Mouse (Mus musculus) MEL (cell line): ENCODE data around the gene Tars. TPM values are rescaled to one million over a fixed set of nuclear protein-coding genes. Genes with fewer than 3 reads are reported as not detected.

Source experiments
- DNase-seq: peaks from one replicate; pipeline ENCODE4 v3.0.0; 2011; ENCODE audit warnings: low read depth, low spot score
- H3K27ac ChIP-seq: 2 replicates; pipeline ENCODE4 v1.5.1; 2012; ENCODE audit warnings: low read depth, mild to moderate bottlenecking, control low read depth, low read length, moderate library complexity; ENCODE audit not compliant: control insufficient read depth
- H3K27me3 ChIP-seq, 2 experiments: fragments of 150-350 bp in 1 of 2; sonication (generic) in 1 of 2; 2 replicates each; pipeline ENCODE4 v1.6.1; 2012; ENCODE audit warnings: low read length in 2 of 2, mild to moderate bottlenecking in 2 of 2, improper control_type of control experiment in 1 of 2, moderate library complexity in 1 of 2; ENCODE audit not compliant: insufficient read depth in 2 of 2, control insufficient read depth in 1 of 2
- H3K36me3 ChIP-seq, 2 experiments: 2 replicates each; pipeline ENCODE4 v1.6.1; 2012 to 2014; ENCODE audit warnings: low read length in 2 of 2, improper control_type of control experiment in 1 of 2, inconsistent platforms in 1 of 2, mild to moderate bottlenecking in 1 of 2; ENCODE audit not compliant: insufficient read depth in 2 of 2, control insufficient read depth in 1 of 2
- H3K4me1 ChIP-seq, 2 experiments: fragments of 150-350 bp in 1 of 2; sonication (generic) in 1 of 2; 2 replicates each; pipeline ENCODE4 v1.6.1; 2012; ENCODE audit warnings: low read length in 2 of 2, improper control_type of control experiment in 1 of 2, mild to moderate bottlenecking in 1 of 2; ENCODE audit not compliant: insufficient read depth in 2 of 2, control insufficient read depth in 1 of 2
- H3K4me3 ChIP-seq, 2 experiments: fragments of 150-350 bp in 1 of 2; sonication (generic) in 1 of 2; 2 replicates each; pipeline ENCODE4 v1.5.1; 2012; ENCODE audit warnings: low read depth in 2 of 2, low read length in 2 of 2, mild to moderate bottlenecking in 2 of 2, moderate library complexity in 2 of 2, control low read depth in 1 of 2, improper control_type of control experiment in 1 of 2; ENCODE audit not compliant: control insufficient read depth in 1 of 2, insufficient read depth in 1 of 2
- H3K79me2 ChIP-seq: 2 replicates; pipeline ENCODE4 v1.6.1; 2012; ENCODE audit warnings: mild to moderate bottlenecking, low read length, moderate library complexity; ENCODE audit not compliant: control insufficient read depth, poor library complexity, insufficient read depth
- H3K9ac ChIP-seq: 2 replicates; pipeline ENCODE4 v1.6.1; 2012; ENCODE audit warnings: low read depth, mild to moderate bottlenecking, control low read depth, low read length, moderate library complexity; ENCODE audit not compliant: control insufficient read depth, poor library complexity, severe bottlenecking
- H3K9me3 ChIP-seq: fragments of 150-350 bp; sonication (generic); replicated peaks from 2 replicates; pipeline ENCODE4 v1.6.1; 2012; ENCODE audit warnings: mild to moderate bottlenecking, low read length, improper control_type of control experiment, moderate library complexity; ENCODE audit not compliant: insufficient read depth
- CTCF ChIP-seq, 3 experiments: IDR thresholded peaks in 2 of 3; conservative IDR thresholded peaks in 1 of 3; 2 replicates each; pipeline ENCODE4 v1.5.1; 2011 to 2012; ENCODE audit warnings: low read length in 3 of 3, low read depth in 2 of 3, mild to moderate bottlenecking in 2 of 3, improper control_type of control experiment in 1 of 3, inconsistent platforms in 1 of 3, mixed read lengths in 1 of 3, moderate library complexity in 1 of 3; ENCODE audit not compliant: control insufficient read depth in 1 of 3, insufficient read depth in 1 of 3, poor library complexity in 1 of 3, severe bottlenecking in 1 of 3
- E2F4 ChIP-seq: IDR thresholded peaks from 2 replicates; pipeline ENCODE4 v1.6.1; 2011; ENCODE audit warnings: low read depth, low read length, improper control_type of control experiment, borderline replicate concordance
- ELF1 ChIP-seq: IDR thresholded peaks from 2 replicates; pipeline ENCODE4 v1.6.1; 2014; ENCODE audit warnings: low read depth, mild to moderate bottlenecking, inconsistent platforms, low read length, improper control_type of control experiment, moderate library complexity
- EP300 ChIP-seq, 2 experiments: IDR thresholded peaks; 2 replicates each; pipeline ENCODE4 v1.6.1; 2011; ENCODE audit warnings: improper control_type of control experiment in 2 of 2, low read length in 2 of 2, low read depth in 1 of 2, mild to moderate bottlenecking in 1 of 2
- ETS1 ChIP-seq: IDR thresholded peaks from 2 replicates; pipeline ENCODE4 v1.6.1; 2012; ENCODE audit warnings: low read depth, mild to moderate bottlenecking, inconsistent platforms, low read length, improper control_type of control experiment, moderate library complexity
- GATA1 ChIP-seq: IDR thresholded peaks from 2 replicates; pipeline ENCODE4 v1.6.1; 2011; ENCODE audit warnings: low read depth, low read length, improper control_type of control experiment
- JUND ChIP-seq: IDR thresholded peaks from 2 replicates; pipeline ENCODE4 v1.6.1; 2011; ENCODE audit warnings: low read depth, mild to moderate bottlenecking, improper control_type of control experiment, low read length
- KAT2A ChIP-seq: conservative IDR thresholded peaks from 2 replicates; pipeline ENCODE4 v1.6.1; 2012; ENCODE audit warnings: low read depth, low read length, improper control_type of control experiment, inconsistent platforms
- MAX ChIP-seq: IDR thresholded peaks from 2 replicates; pipeline ENCODE4 v1.6.1; 2011; ENCODE audit warnings: low read length, improper control_type of control experiment
- MAZ ChIP-seq: IDR thresholded peaks from 2 replicates; pipeline ENCODE4 v1.6.1; 2012; ENCODE audit warnings: low read depth, mild to moderate bottlenecking, inconsistent platforms, low read length, improper control_type of control experiment
- MEF2A ChIP-seq: IDR thresholded peaks from 2 replicates; pipeline ENCODE4 v1.6.1; 2014; ENCODE audit warnings: low read depth, mild to moderate bottlenecking, inconsistent platforms, low read length, improper control_type of control experiment; ENCODE audit not compliant: poor library complexity, insufficient replicate concordance, severe bottlenecking; ENCODE audit errors: extremely low read depth
- MYC ChIP-seq: IDR thresholded peaks from 2 replicates; pipeline ENCODE4 v1.6.1; 2011; ENCODE audit warnings: low read depth, mild to moderate bottlenecking, low read length, improper control_type of control experiment, moderate library complexity
- POLR2A ChIP-seq, 2 experiments: IDR thresholded peaks; 2 replicates each; pipeline ENCODE4 v1.6.1; 2011 to 2012; ENCODE audit warnings: low read length in 2 of 2, mild to moderate bottlenecking in 2 of 2, control low read depth in 1 of 2, improper control_type of control experiment in 1 of 2, low read depth in 1 of 2, moderate library complexity in 1 of 2; ENCODE audit not compliant: control insufficient read depth in 1 of 2, insufficient read depth in 1 of 2, poor library complexity in 1 of 2
- POLR2AphosphoS2 ChIP-seq: IDR thresholded peaks from 2 replicates; pipeline ENCODE4 v1.6.1; 2011; ENCODE audit warnings: low read length, improper control_type of control experiment
- POLR2AphosphoS5 ChIP-seq: IDR thresholded peaks from 2 replicates; pipeline ENCODE4 v1.6.1; 2012; ENCODE audit warnings: low read depth, borderline replicate concordance, mild to moderate bottlenecking, inconsistent platforms, low read length, moderate library complexity, mixed read lengths
- RAD21 ChIP-seq: IDR thresholded peaks from 2 replicates; pipeline ENCODE4 v1.6.1; 2011; ENCODE audit warnings: mild to moderate bottlenecking, low read depth, low read length, improper control_type of control experiment
- RCOR1 ChIP-seq: IDR thresholded peaks from 2 replicates; pipeline ENCODE4 v1.6.1; 2012; ENCODE audit warnings: low read depth, mild to moderate bottlenecking, inconsistent platforms, low read length, improper control_type of control experiment
- SMC3 ChIP-seq: IDR thresholded peaks from 2 replicates; pipeline ENCODE4 v1.6.1; 2011; ENCODE audit warnings: low read depth, low read length, improper control_type of control experiment
- ZC3H11A ChIP-seq: IDR thresholded peaks from 2 replicates; pipeline ENCODE4 v1.6.1; 2012; ENCODE audit warnings: low read depth, mild to moderate bottlenecking, inconsistent platforms, low read length, improper control_type of control experiment
- ZKSCAN1 ChIP-seq: IDR thresholded peaks from 2 replicates; pipeline ENCODE4 v1.6.1; 2012; ENCODE audit warnings: low read depth, mild to moderate bottlenecking, inconsistent platforms, low read length, improper control_type of control experiment, moderate library complexity
- ZMIZ1 ChIP-seq: IDR thresholded peaks from 2 replicates; pipeline ENCODE4 v1.6.1; 2012; ENCODE audit warnings: low read depth, mild to moderate bottlenecking, inconsistent platforms, low read length, improper control_type of control experiment, moderate library complexity
- polyA plus RNA-seq, 2 experiments: library from polyadenylated mRNA; stranded (reverse) in 1 of 2; unstranded in 1 of 2; fragments of >175 nt in 1 of 2; fragments of >200 nt in 1 of 2; gene quantifications; 2 replicates each; pipeline versions ENCODE4 v1.2.1 to v1.2.4; 2012; ENCODE audit warnings: low replicate concordance in 2 of 2, low read depth in 1 of 2; ENCODE audit not compliant: insufficient read length in 2 of 2, insufficient read depth in 1 of 2, missing spikeins in 1 of 2
- total RNA-seq: library from RNA; depleted of rRNA; stranded (reverse); fragments of 300-350 nt; gene quantifications from 2 replicates; pipeline ENCODE4 v1.2.3, GENCODE M21; 2012

The Tars gene
- total and polyA plus RNA-seq, 3 experiments = 89.0 to 1,064 (median 174) TPM

DNA sequence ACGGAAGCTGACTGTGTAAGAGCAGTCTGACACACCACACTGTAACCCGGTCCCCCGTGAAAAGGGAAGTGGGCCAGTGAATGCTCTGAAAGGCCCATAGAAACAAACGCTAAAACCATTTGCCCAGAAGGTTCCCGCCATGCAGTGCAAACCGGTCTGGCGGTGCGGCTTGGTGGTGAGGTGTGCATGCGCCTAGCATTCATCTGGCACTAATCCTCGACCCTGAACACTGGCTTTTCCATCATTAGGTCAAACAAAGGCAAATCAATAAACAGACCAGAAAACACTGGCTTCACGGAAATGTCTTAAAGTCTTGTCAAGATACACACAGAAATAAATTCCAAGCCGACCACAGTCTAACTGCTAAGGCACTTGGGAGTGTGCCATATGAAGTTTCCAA is 16.9 kb downstream of the Tars start:
- Histone ChIP-seq H3K9ac (no peak overlapping the region), H3K36me3 (peaks cover 0 to 37% of the 10 kb centered on the region in 2 experiments; a peak in 2 of 4 replicates), H3K27me3 (no peaks in the 10 kb centered on the region), H3K79me2 (no peaks in the 10 kb centered on the region), H3K4me3 (no peak overlapping the region), H3K27ac (no peak overlapping the region), H3K9me3 (no peaks in the 10 kb centered on the region), H3K4me1 (no peaks in the 10 kb centered on the region)
- DNase-seq = no peak
- peak; percentile 77; the same call in 1 of the 2 replicates for TF ChIP-seq POLR2AphosphoS2
- TF ChIP-seq MAZ = no peak

DNA sequence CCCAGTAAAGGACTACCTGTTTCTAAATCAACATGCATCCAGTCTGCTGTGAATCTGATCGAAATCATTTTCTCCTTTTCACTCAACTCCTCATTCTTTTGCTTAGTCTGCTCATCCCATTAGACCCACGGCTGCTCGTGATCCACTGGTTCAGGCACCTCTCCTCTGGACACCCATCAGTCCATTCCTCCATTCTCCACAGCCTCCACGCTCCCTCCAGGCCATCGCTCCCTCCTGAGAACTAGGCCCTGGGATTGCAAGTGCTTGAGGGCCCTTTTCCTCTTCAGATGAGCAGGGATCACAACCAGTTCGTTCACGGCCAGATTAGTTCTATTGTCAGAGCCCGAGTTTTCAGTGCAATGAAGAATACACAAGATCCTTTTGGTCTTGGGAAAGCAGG is 18.8 kb downstream of the Tars start:
- no peak for TF ChIP-seq ZKSCAN1
- TF ChIP-seq MAX = no peak
- no peak for TF ChIP-seq RCOR1
- no peak for TF ChIP-seq POLR2A (IDR thresholded peaks at IDR 0.05; ENCODE audit: control insufficient read depth in 1 of 2, insufficient read depth in 1 of 2, low read depth in 1 of 2, low read length in 2 of 2, poor library complexity in 1 of 2)
- no peak for TF ChIP-seq POLR2AphosphoS5
- TF ChIP-seq E2F4 = no peak
- TF ChIP-seq ZC3H11A = no peak
- no peak for TF ChIP-seq MEF2A
- TF ChIP-seq ETS1 = no peak
- no peak for TF ChIP-seq MYC
- no peak for TF ChIP-seq JUND
- no peak for TF ChIP-seq ZMIZ1
- no peak for TF ChIP-seq ELF1
- TF ChIP-seq RAD21 = no peak
- no peak for TF ChIP-seq GATA1
- TF ChIP-seq, all 39 proteins: peak for 0
- no peak overlapping the region for H3K4me3 ChIP-seq
- no peaks in the 10 kb centered on the region for H3K9me3 ChIP-seq
- no peaks in the 10 kb centered on the region for H3K79me2 ChIP-seq
- H3K36me3 ChIP-seq = peaks cover 0 to 17% of the 10 kb centered on the region in 2 experiments; a peak in 2 of 4 replicates
- H3K27ac ChIP-seq = no peak overlapping the region
- H3K27me3 ChIP-seq = no peaks in the 10 kb centered on the region
- H3K4me1 ChIP-seq = no peaks in the 10 kb centered on the region
- H3K9ac ChIP-seq = no peak overlapping the region
- DNase-seq = no peak

DNA sequence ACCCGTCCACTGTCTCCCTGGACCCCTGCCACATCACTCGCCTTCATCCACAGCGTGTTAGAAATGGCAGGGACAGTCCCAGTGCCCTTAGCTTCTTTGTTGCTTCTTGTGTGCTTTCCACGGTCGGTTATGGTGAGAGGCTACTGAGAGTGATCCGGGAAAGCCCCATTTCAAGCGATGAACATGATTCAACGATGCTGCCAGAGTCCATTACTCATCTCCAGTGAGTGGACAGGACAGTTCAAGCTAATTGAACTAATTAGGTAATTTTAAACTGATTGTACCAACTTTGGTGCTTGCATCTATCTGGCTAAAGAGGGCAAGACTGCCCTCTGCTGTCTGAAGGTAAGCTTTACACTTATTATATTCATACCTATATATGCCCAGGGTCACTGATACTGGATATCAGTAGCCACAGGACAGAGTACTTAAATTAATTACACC is 19.4 kb downstream of the Tars start:
- Histone ChIP-seq H3K27ac (no peak overlapping the region), H3K27me3 (no peaks in the 10 kb centered on the region), H3K79me2 (no peaks in the 10 kb centered on the region), H3K4me3 (no peak overlapping the region), H3K9ac (no peak overlapping the region), H3K36me3 (peaks cover 0 to 12% of the 10 kb centered on the region in 2 experiments; a peak in 2 of 4 replicates), H3K9me3 (no peaks in the 10 kb centered on the region), H3K4me1 (no peaks in the 10 kb centered on the region)
- TF ChIP-seq MAX (no peak), EP300 (IDR thresholded peaks at IDR 0.05; ENCODE audit: low read depth in 1 of 2, low read length in 2 of 2) (no peak), ZC3H11A (peak; percentile 77), GATA1 (no peak), RAD21 (peak; percentile 86), JUND (no peak), ETS1 (no peak), KAT2A (no peak), RCOR1 (no peak), POLR2AphosphoS5 (no peak), SMC3 (peak; percentile 88), MEF2A (no peak), CTCF (IDR thresholded peaks at IDR 0.05 in 2 of 3, conservative IDR thresholded peaks at IDR 0.05 in 1 of 3; ENCODE audit: control insufficient read depth in 1 of 3, insufficient read depth in 1 of 3, low read depth in 2 of 3, low read length in 3 of 3, poor library complexity in 1 of 3, severe bottlenecking in 1 of 3) (peak; percentile 30 to 84 (median 81); a peak in 5 of 6 replicates)
- peak; percentile 72 for DNase-seq
